Mouse (Mus musculus) megakaryocyte, adult 5-6 weeks (primary cell): ENCODE results near the gene Ccdc88b. TPM values are rescaled to one million over a fixed set of nuclear protein-coding genes. Genes with fewer than 3 reads are reported as not detected.
"Not testable (repeated sequence)": the region's sequence is repeated elsewhere in the genome, so short reads cannot be mapped to it uniquely, and the experiment has no call there.

ENCODE experiments used
- ATAC-seq: 2 replicates; pipeline ENCODE4 v1.8.0; 2016; ENCODE audit warnings: mild to moderate bottlenecking, inconsistent platforms; ENCODE audit not compliant: poor library complexity, severe bottlenecking
- total RNA-seq, 2 experiments: library from RNA; stranded (forward) in 1 of 2; stranded (reverse) in 1 of 2; fragments of 153-499, 151-499 nt in 1 of 2; fragments of 221-1000, 200-1000 nt in 1 of 2; gene quantifications; 2 replicates each; pipeline versions ENCODE4 v1.2.3 to v1.2.4; 2015 to 2017

The Ccdc88b gene
- total RNA-seq (2015): 12.0 and 13.3 TPM in 2 replicates
- 45.9 and 78.0 TPM in 2 replicates for total RNA-seq (2017)

DNA sequence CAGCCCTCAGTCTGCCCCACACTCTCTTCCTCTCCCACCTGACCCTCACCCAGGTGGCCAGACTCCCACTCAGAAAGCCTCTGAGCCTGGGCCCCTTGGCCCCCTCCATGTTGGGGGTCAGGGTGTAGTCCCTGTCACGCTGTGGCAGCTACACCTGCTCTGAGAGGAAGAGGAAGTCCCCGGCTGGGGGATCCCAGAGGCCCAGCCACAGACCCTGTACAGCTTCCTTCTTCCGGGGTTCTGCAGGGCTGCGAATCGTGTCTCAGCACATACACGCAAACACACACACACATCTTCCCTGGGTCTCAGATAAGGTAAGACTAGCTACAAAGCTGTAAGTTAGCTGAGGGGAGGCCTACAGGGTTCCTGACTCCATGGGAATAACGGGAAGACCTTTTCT lies at the start of gene Ccdc88b:
TSS of gene Ccdc88b (minus strand) at position 181 of the 400 bp plus-strand sequence.
- ATAC-seq: peak; percentile 71

DNA sequence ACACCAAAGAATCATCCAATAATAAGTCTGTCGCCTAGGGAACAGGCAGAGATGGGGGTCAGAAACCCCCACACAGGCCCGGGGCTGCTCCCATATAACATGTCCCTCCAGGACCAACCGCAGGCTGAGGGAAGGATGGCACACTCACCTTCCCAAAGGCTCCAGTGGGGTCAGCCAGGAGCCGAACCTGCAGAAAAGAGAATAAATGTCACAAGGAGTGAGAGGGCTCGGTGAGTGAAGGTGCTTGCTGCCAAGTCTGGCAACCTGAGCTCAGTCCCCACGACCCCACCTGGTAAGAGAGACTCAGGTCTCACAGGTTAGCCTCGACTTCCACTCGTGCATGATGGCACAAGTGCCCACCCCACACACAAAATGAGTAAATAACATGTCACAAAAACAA lies 49.1 kb upstream of the Ccdc88b start:
- ATAC-seq: no peak

DNA sequence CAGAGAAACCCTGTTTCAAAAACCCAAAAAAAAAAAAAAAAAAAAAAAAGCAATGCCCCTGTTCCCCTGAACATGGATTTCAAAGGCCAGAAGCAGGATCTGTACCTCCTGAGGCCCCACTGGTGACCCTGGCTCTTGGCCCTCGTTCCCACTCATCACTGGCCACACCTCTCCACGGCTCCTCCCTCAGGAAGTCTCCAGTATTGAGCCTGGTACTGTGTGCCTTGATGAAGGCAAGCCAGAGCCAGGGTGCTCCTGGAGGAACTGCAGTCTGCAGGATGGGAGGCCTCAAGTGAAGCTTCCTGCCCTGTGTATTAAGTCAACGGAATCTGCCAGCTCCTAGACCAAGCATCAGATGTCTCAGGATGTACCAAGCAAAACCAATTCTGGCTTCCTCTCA lies 48.2 kb upstream of the Ccdc88b start:
- no peak for ATAC-seq

DNA sequence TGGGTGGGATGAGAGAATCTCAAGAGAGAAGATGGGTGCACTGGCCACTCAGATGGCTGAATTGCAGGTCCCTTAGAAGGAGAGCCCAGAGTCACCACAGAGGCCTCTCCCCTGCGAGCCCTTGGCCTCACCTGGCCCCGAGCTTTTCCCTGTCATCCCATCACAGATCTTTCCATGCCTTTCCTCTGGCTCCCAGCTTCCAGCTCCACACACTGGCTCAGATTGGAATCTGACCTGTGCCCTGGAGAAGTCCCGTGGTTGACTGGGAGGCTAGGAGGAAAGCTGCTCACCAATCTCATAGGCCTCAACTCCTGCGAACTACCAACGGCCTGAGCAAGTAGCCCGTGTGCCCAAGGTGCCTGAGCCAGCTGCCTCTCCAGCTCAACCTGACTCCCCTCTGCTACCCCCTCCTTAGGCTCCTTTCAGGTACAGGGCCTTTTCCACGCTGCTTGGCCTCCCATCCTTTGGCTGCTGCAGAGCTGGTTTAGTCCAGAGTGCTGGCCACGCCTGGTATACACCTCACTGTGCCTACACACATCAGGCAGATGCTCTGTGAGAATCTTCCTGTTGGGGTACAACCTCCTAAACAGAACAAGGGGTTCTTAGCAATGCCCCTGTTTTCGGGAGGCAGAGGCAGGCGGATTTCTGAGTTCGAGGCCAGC lies 47.6 kb upstream of the Ccdc88b start:
- ATAC-seq: no peak

DNA sequence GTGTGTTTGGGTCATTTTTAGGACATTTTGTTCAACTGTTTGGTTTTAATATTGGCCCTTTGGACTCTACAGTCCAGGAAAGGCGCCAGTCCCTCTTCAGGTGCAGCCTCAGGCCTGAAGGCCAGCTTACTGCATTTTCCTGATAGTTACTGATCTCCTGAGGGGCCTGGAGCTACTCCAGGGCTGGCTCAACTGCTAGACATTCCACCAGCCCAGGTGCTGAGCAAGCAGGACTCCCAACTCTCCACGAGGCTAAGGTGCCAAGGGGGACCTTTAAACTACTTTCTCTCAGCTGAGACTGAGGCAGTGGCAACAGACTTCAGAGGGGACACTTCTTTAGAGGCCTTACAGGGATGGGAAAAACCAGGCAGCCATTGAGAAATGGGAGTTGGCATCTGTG lies 46.8 kb upstream of the Ccdc88b start:
- no peak for ATAC-seq

DNA sequence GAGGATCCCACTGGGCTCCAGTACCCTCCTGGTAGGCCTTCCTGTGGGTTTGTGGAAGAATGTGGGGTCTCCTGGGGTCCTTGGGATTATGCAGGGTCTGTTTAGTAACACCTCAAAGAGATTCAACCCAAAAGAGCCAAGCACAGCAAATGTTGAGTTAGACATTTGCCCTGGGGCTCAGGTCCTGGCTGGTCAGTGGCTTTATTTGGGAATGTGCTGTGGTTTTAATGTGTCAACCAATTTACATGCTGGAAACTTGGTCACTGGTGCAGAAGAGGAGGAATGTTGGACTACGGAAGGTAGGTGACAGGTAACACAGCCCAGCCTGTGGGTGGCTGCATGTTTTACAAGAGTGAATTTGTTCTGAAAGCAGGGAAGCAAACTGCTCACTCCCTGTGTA lies 45.0 kb upstream of the Ccdc88b start:
- ATAC-seq: no peak

DNA sequence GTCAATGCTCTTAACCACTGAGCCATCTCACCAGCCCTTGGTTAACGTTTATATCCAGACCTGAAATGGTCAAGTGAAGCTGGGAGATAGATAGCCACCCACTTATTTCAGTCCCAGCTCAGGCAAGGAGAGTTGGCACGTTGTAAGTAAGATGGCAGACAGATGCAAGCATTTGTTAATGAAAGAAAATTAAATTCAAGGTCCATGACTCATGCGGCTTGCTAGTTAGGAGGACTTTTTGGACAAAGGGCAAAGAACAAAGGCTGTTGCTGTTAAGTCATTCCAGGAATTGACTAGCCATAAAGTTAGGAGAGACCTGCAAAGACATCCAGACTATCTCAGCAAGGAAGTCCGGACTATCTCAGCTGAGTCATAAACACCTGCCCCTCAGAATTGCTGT lies 41.6 kb upstream of the Ccdc88b start:
- ATAC-seq: no peak

DNA sequence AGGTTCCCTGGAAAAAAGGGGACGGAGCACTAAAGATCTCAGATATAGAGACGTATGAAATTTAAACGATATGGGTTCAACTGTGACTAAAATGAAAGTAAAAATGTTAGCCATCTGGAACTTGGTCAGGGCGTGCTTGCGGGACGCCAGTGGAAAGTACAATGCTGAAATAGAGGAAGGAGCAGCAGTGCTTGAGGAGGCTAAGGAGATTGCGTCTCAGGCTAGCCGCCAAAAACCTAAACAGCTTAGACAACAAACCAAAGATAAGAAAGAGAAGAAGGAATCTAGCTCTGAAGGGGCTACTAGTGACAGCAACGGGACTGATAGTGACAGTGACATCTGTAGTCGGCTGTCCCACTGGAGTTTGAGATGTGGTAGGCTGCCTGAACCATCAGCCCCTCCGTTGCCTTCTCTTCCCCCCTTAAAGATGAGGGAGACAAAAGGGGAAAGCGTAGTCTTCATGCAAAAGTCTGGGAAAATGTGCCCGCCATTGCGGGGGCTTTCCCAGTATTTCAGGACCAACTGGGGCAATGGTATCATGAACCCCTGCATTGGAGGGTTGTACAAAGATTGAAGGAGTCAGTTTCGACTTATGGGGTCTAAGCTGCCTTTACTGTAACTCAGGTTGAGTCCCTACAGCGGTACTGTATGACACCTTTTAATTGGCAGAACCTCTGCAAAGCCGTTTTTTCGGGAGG lies 37.7 kb upstream of the Ccdc88b start:
- ATAC-seq: not testable (repeated sequence)

DNA sequence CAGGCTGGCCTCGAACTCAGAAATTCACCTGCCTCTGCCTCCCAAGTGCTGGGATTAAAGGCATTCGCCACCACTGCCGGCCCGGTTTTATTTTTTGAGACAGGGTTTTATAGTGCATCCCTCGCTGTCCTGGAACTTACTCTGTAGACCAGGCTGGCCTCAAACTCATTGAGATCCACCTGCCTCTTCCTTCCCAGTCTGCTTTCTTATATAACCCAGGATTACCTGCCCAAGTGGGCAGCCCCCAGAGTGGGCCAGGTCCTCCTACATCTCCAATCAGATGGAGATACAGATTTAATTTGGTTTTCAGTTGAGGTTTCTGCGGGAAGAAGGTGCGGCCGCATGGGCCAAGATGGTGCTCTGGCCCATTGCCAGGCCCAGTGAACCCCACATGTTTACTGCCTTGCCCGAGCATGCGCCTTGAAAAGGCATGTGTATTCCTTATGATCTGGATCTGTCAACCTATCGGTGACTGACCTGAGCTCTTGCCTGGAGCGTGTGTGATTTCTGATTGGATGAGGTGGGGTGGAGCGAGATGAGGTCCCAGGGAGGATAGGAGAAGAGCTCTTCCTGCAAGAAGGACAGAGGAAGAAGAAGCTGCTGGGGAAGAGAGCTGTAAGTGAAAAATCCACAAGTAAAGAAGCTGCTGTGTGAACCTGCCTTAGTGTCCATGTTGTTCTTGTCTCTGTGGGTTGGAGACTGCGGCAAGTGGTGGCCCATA lies 35.9 kb upstream of the Ccdc88b start:
- no peak for ATAC-seq

DNA sequence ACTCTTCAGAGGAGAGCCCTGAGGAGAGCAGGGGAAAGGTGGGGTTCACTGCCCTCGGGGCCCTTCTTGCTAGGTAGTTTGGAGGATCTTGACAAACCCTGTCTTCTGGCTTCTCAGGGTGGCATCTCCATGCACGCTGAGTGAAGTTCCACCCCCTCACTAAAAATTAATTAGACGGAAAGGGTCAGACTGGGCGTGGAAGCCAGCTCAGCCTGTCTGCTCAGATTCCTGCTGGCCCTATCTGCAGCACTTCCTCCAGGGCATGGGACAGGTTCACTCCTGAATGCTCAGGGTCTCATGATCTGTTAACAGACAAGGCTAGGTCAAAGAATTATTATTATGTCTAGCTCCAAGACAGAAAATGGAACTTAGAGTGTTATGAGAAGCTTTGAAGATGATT lies 34.5 kb upstream of the Ccdc88b start:
- ATAC-seq: no peak

DNA sequence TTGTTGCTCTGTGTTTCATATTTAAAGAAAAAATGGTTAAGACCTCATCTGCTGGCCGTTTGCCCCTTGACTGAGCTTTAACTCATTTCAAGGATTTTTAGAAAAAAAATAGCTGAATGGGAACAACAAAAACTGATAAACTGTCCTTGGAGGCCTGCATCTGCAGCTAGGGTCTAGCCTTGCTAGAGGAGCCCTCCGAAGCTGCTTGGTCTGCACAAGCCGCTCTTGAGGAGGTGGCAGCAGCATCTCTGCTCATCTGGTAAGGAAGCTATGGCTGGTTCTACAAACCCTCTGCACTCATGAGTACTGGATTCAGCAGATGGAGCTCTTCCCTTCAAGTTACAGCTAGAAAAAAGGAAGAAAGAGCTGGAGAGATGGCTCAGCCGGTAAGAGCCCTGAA lies 20.0 kb upstream of the Ccdc88b start:
- no peak for ATAC-seq

DNA sequence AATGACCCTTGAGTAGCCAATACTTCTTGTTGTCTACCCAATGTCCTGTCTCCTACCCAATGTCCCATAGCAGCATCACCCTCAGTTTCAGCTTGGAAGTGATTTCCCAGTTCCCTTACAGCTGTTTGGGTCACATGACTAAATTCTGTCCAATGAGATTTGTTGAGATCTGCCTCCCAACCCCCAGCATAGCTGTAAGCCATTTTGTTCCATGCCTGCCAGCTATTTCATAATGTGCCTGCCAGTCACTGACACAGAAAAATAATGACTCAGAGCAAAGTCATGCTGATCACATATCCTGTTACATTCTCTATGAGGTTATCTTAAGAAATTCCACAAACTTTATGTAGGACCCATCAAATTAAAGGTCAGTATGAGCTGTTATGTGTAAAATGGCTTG lies 18.8 kb upstream of the Ccdc88b start:
- peak; percentile 40; the same call in 1 of the 2 replicates for ATAC-seq

DNA sequence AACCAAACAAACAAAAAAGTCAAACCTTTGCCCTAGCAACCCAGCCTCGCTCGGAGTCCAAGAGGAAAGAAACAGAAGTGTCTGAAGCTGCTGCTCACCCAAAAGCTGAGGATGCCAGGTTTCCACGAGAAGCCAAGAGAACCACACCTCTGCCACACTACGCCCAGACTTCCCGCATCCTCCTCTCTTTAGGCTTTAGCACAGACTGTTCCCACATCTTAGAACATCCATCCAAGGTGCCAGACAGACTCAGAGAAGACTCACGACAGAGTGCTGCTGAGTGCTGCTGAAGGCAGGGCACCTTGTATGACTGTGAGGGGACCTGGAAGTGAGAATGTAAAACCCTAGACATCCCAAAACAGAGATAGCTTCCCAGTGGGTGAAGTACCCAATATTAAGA lies 17.8 kb upstream of the Ccdc88b start:
- ATAC-seq: no peak

DNA sequence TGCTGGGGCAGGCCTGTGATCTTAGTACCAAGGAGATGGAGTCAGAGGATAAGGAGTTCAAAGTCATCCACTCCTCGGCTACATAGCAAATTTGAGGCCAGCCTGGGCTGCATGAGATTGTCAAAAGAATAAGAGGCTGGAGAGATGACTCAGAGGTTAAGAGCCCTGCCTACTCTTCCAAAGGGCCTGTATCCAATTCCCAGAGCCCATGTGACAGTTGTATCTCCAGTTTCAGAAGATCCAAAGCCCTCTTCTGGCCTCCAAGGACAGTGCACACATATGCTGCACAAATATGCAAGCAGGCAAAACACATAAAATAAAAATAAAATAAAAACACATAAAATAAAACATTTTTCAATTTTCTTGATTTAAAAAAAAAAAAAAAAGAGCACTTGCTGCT lies 16.2 kb upstream of the Ccdc88b start:
- no peak for ATAC-seq

DNA sequence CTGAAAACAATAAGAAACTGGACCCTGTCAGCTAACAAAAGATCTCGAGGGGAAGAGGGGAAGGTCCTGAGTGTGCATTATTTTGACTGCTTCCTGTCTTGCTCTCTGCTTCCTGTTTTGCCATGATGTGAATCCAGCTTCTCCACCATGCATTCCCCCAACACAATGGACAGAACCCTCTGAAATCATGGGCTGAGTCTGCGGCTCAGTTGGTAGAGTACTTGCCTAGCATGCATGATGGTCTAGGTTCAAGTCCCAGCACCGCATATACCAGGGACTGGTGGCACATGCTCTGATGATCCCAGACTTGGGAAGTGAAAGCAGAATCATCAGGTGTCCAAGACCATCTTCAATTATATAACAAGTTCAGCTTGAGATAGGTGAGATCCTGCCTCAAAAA lies 14.7 kb upstream of the Ccdc88b start:
- ATAC-seq: no peak

DNA sequence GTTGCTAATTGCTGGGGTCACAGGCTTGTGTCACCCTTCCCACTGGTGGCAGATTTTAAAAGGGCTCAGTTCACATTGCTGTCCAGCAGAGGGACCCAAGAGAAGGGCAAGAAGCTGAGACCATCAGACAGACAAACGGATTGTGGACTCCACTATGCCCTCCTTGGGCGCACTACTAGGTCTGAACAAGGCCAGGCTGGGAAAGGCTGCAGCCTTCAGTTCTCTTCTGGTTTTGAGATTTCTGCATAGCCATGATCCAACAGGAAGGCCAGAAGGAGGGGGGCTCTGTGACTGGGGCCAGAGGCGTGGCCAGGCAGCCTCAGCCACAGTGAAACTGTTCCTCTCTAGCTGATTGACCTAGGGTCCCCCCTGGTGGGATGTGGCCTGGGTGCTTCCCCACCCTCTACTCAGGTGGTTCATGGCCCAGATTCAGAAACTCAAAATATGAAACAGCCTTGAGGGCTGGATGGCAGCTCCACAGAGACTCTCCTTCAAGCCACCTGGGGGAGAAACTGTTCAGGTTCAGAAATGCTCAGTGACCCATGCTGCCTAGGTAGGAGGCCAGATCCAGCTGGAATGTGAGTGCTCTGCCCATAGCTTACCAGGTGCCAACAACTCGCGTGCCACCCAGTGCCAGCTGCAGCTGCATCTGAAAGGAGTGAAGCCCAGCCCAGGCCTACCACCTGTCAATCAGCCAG lies 13.7 kb upstream of the Ccdc88b start:
- ATAC-seq: peak; percentile 78

DNA sequence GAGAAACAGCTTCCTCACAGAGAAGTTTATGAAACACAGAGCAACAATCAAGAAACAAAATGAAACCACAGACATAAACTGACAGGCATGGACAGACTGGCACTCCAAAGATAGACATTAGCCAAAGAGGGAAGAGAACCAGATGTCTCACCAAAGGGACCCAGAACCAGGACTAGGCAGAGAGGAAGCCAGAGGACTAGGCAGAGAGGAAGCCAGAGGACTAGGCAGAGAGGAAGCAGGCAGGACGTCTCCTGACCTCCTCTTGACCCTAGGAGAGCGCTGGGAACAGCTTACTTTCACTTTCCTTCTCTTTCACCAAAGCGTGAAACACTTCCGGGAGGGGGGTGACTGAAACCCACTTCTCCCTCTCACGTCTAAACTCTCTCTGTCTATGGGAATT lies 11.3 kb upstream of the Ccdc88b start:
- peak; percentile 89 for ATAC-seq

DNA sequence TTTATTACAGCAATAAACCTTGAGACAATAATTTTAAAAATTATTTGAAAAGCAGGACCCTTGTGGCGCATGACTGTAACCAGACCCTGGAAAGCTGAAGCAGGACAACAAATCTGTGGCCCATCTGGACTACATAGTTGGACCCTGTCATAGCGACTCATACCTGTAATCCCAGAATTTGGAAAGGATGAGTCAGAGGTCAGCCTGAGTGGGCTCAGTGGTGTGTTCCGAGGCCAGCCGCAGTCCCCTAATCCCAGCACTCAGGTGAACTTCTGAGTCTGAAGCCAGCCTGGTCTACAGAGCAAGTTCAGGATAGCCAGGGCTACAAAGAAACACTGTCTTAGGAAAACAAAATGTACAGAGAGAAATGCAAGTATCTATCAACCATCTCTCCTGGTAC lies 3.4 kb upstream of the Ccdc88b start:
- ATAC-seq: no peak

DNA sequence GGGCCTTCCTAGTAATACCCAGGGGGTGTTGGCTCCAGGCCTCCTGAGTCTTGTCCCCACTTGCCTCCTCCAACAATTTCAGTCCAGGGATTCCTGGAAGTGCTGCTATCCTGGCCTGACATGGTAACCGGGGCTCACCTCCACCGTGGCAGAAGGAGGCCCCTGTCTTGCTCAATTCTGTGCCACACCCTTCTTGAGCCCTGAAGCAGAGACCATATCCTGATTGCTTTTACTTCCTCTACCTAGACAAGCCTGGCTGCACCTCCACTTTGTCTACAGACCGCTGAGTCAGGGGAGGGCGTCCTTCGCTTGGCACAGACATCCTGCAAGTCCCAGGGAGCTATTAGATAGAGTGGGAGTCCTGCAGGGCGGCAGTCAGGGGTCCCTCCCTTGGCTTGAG lies 2.7 kb upstream of the Ccdc88b start:
- ATAC-seq: peak; percentile 75

DNA sequence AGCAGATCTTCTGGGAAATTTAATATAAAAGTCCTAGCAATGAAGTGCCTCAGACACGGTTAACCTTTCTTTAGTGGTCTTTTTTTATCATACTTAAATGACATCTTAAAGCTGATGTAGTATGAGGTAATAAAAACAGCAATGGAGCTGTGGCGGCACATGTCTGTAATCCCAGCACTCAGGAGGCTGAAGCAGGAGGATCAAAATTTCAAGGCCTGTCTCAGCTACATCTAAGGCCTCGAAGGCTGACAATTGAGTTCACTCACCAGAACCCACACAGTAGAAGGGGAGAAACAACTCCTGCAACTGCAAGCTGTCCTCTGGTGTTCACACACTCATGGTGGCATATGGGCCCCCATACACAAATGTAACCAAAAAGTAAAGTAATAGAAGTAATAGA lies 2.0 kb upstream of the Ccdc88b start:
- ATAC-seq: no peak

DNA sequence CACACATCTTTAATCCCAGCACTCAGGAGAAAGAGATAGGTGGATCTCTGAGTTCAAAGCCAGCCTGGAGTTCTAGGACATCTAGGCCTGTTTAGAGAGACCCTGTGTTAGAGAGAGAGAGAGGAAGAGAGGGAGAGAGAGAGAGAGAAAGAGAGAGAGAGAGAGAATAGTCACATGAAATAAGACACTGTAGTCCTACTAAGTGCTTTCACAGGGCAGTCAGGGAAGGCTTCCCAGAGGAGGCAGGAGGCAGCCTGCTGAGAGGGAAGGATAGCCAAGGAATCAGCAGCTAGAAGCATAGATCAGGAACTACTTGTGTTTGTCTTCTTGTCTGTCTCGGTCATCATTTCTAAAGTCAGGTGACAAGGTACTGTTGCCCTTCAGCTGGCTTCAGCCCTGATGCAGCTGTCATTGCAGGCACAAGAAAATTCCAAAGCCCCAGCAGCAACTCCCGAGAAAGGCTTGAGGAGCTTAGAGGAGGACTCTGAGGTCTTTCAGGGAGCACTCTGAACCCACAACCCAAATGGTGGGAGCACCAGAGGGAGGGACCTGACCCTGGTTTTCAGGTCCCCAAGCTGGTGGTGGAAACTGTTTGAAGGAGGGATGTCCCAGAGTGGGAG lies 1.1 kb upstream of the Ccdc88b start:
- ATAC-seq: no peak
